Mouse (Mus musculus) midbrain, postnatal 0 days (tissue): ENCODE data around the gene Yes1. TPM values are rescaled to one million over a fixed set of nuclear protein-coding genes. Genes with fewer than 3 reads are reported as not detected.

Experiments used
- ATAC-seq: fragments of 200-750 bp; cut with Nextera tagmentation; 2 replicates; pipeline ENCODE4 v1.8.0; 2017; ENCODE audit warnings: moderate number of reproducible peaks, mild to moderate bottlenecking, moderate TSS enrichment, moderate library complexity; ENCODE audit not compliant: low FRiP score
- DNase-seq: peaks from one replicate; pipeline ENCODE4 v3.0.0-alpha.2; 2015; ENCODE audit warnings: low spot score
- H3K27ac ChIP-seq: fragments of 300-500 bp; sonication (generic); 2 replicates; pipeline ENCODE4 v1.5.1; 2014; ENCODE audit warnings: low read depth, mild to moderate bottlenecking, low read length, mixed read lengths
- H3K27me3 ChIP-seq: fragments of 300-500 bp; sonication (generic); 2 replicates; pipeline ENCODE4 v1.6.1; 2014; ENCODE audit warnings: low read length, control low read depth, mixed read lengths; ENCODE audit not compliant: insufficient read depth
- H3K36me3 ChIP-seq: fragments of 300-500 bp; sonication (generic); 2 replicates; pipeline ENCODE4 v1.6.1; 2014; ENCODE audit warnings: low read length, control low read depth, mixed read lengths; ENCODE audit not compliant: insufficient read depth
- H3K4me1 ChIP-seq: fragments of 300-500 bp; sonication (generic); 2 replicates; pipeline ENCODE4 v1.6.1; 2014; ENCODE audit warnings: mild to moderate bottlenecking, control low read depth, antibody characterized with exemption, low read length, mixed read lengths; ENCODE audit not compliant: insufficient read depth
- H3K4me2 ChIP-seq: fragments of 300-500 bp; sonication (generic); 2 replicates; pipeline ENCODE4 v1.6.1; 2014; ENCODE audit warnings: low read depth, mild to moderate bottlenecking, low read length, mixed read lengths; ENCODE audit not compliant: poor library complexity, severe bottlenecking
- H3K4me3 ChIP-seq: fragments of 300-500 bp; sonication (generic); 2 replicates; pipeline ENCODE4 v1.5.1; 2014; ENCODE audit warnings: low read depth, mild to moderate bottlenecking, low read length, moderate library complexity
- H3K9ac ChIP-seq: fragments of 300-500 bp; sonication (generic); replicated peaks from 2 replicates; pipeline ENCODE4 v1.6.1; 2014; ENCODE audit warnings: mild to moderate bottlenecking, low read length, moderate library complexity, mixed read lengths; ENCODE audit not compliant: poor library complexity, severe bottlenecking
- H3K9me3 ChIP-seq: fragments of 300-500 bp; sonication (generic); 2 replicates; pipeline ENCODE4 v1.6.1; 2016; ENCODE audit warnings: low read length, control low read depth
- CTCF ChIP-seq: IDR thresholded peaks from 2 replicates; pipeline ENCODE4 v1.5.1; 2016; ENCODE audit warnings: antibody characterized with exemption, mild to moderate bottlenecking
- WGBS: fragments of 180-500 bp; shearing (Covaris S2); extraction: QIAGEN DNeasy Blood & Tissue Kit; methylation state at CpG from one replicate; pipeline ENCODE4 v1.1.7; 2014; 5-methylcytosine and 5-hydroxymethylcytosine counted together
- polyA plus RNA-seq: library from polyadenylated mRNA; unstranded; fragments of >200 nt; fragmentation: Nextera tagmentation; extraction: Ambion mirVana; gene quantifications from 2 replicates; pipeline ENCODE4 v1.2.1, GENCODE M21; 2015
- total RNA-seq: library from RNA; depleted of rRNA; stranded (reverse); fragments of >200 nt; gene quantifications from 2 replicates; pipeline ENCODE4 v1.2.3, GENCODE M21; 2014; rRNA removed

The Yes1 gene
- total RNA-seq (20.3 and 22.8 TPM in 2 replicates), polyA plus RNA-seq (11.5 TPM in 2 replicates)

DNA sequence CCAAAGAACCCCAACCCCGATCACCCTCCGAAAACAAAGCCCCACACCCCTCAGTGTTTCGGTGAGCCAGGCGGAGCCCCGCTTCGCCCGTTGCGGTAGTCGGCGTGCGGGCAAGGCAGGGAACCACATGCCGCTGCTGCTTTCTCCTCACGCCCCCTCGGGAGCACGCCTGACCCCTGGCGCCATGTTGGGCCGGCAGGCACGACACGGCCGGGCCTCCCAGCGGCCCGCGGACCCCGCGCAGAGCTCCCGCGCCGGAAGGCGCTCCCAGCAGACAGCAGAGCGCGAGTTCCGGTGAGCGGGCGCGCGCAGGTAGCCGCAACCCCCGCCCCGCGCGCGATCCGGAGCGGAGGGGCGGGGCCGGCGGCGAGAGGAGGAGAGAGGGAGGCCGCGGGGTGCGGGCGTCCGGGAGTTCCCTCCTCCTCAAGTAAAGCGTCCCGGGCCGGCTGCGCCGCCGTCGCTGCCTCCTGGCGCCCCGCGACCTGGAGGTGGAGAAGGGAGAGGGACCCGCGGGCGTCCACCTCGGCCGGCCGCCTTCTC, at the start of gene Yes1:
TSS of gene Yes1 (plus strand) at position 371 of the 540 bp plus-strand sequence.
- Histone ChIP-seq H3K9ac (peak within 1 kb of the TSS; percentile 89), H3K36me3 (no peaks in the 10 kb centered on the region), H3K4me3 (peak within 1 kb of the TSS; percentile 97), H3K9me3 (no peaks in the 10 kb centered on the region), H3K27ac (peak within 1 kb of the TSS; percentile 90), H3K27me3 (no peaks in the 10 kb centered on the region), H3K4me1 (no peaks in the 10 kb centered on the region), H3K4me2 (peak within 1 kb of the TSS; percentile 93)
- TF ChIP-seq CTCF, result 0 out of 2 replicates have a peak, but pooled peaks have one; percentile 13
- DNase-seq, result peak; percentile 78
- 0% methylated on average over 31 of the region's 69 CpGs for WGBS
- peak; percentile 93 for ATAC-seq

DNA sequence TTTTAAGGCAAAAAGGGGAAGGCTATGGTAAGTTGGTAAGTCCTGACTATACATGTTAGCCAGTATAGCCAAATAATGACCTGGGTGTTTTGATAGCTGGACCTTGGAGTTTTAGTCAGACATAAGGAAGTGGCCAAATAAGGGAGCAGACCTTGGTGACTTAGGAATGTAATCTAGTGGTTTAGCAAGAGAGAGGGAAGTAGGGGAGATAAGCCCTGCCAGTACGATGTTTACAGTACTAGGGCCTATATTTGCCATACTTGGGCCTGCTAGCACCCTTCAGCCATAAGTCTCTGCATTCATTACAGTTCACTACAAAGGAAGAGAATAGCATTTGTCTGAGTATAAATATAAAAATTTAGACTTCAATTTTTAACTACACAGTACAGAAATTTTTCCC, 46.3 kb upstream of the Yes1 start:
- H3K9me3 ChIP-seq, result no peaks in the 10 kb centered on the region
- DNase-seq (no peak), ATAC-seq (no peak)
- H3K9ac ChIP-seq, result no peak overlapping the region
- no peaks in the 10 kb centered on the region for H3K36me3 ChIP-seq
- H3K27me3 ChIP-seq, result no peaks in the 10 kb centered on the region
- H3K27ac ChIP-seq, result no peak overlapping the region
- TF ChIP-seq CTCF, result no peak
- H3K4me3 ChIP-seq, result no peak overlapping the region
- H3K4me1 ChIP-seq, result no peaks in the 10 kb centered on the region
- no peak overlapping the region for H3K4me2 ChIP-seq
- WGBS, result 90% methylated on average over 1 of the region's 1 CpGs

DNA sequence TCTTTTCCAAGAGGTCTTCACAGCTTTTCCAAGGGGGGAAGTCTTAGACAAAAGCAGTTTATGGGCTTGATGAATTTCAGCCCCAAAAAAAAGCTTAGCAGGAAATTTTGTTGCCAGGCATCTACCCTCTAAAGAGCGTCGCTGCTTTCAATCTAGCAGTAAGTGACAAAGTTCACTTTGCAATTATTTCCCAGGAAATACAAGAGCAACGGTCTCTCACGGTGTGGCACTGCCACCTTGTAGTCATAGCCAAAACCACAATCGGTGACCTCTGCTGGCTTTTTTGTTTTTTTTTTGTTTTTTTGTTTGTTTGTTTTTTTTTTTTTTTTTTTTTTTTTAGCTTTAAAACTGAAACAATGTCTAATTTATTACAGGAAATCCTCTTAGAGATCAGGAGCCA, 39.2 kb upstream of the Yes1 start:
- H3K9ac ChIP-seq, result no peak overlapping the region
- no peaks in the 10 kb centered on the region for H3K4me1 ChIP-seq
- ATAC-seq (no peak), DNase-seq (no peak)
- 87% methylated on average over 5 of the region's 5 CpGs for WGBS
- TF ChIP-seq CTCF, result no peak; the same call in 1 of the 2 replicates
- H3K36me3 ChIP-seq, result no peaks in the 10 kb centered on the region
- no peak overlapping the region for H3K4me3 ChIP-seq
- no peak overlapping the region for H3K27ac ChIP-seq
- no peak overlapping the region for H3K4me2 ChIP-seq
- no peaks in the 10 kb centered on the region for H3K27me3 ChIP-seq
- H3K9me3 ChIP-seq, result no peaks in the 10 kb centered on the region

DNA sequence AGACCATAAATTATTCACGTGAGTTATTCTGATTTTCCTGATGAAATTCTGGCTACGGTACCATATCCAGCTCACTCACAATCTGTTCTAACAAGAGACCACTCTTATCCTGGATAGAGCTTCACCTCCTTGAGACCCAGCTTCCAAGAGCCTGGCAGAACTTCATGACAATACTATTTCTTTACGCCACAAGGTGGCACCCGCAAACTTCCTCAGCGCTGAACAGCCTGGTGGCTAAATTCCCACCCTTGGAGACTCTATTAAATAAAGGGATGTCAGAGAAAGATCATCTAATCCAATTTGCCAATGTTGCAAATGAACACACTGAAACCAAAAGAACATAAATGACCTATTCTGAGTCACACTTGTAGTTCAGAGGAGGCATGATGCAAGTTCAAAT, 22.8 kb upstream of the Yes1 start:
- Histone ChIP-seq H3K9me3 (no peaks in the 10 kb centered on the region), H3K4me1 (no peaks in the 10 kb centered on the region), H3K4me2 (no peak overlapping the region), H3K27ac (no peak overlapping the region), H3K36me3 (no peaks in the 10 kb centered on the region), H3K27me3 (no peaks in the 10 kb centered on the region), H3K4me3 (no peak overlapping the region), H3K9ac (no peak overlapping the region)
- no peak for ATAC-seq
- DNase-seq, result peak; percentile 79
- TF ChIP-seq CTCF, result peak; percentile 86
- 9% methylated on average over 5 of the region's 5 CpGs for whole genome bisulfite sequencing

DNA sequence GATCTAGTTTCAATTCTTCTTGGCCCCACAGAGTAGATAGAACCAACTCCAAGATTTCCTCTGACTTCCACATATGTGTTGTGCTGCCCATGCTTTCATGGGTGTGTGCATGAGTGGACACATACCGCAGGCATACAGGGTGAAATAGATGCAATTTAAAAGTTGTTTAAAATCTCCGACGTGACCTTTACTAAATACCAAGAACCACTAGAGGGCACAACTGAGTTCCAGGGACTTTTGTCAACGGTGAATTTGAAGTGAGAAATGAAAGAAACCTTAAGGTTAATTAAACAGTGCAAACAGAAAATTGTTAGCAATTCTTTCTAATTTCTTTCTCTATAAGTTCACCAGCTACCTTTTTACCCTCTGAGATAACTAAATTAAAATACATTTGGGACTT, 17.2 kb upstream of the Yes1 start:
- ATAC-seq, result no peak
- 26% methylated on average over 4 of the region's 4 CpGs for WGBS

DNA sequence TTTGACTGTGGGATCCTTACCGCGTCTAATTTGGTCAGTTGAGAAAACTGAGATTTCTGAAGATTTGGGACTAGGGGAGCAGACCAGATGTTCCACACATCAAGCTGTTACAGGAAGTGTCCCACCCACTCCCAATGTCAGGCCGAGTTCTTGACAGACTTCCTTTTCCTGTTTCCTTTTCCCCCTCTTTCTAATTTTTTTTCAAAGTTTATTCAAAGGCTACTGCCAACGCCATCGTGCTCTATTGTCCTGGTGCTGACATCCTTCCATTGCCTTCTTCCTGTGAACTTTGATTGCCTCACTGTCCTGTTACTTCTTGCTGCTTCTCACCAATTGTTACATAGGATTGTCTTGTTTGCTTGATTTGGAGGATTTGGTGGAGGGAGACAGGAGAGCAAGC, 16.6 kb upstream of the Yes1 start:
- 65% methylated on average over 5 of the region's 5 CpGs for WGBS
- Histone ChIP-seq H3K36me3 (no peaks in the 10 kb centered on the region), H3K4me1 (no peaks in the 10 kb centered on the region), H3K4me2 (no peak overlapping the region), H3K27ac (no peak overlapping the region), H3K4me3 (no peak overlapping the region), H3K9ac (no peak overlapping the region), H3K27me3 (no peaks in the 10 kb centered on the region), H3K9me3 (no peaks in the 10 kb centered on the region)
- DNase-seq, result no peak
- TF ChIP-seq CTCF, result no peak
- no peak for ATAC-seq

More for the DNA sequence above, 17.2 kb upstream of the Yes1 start:
- Histone ChIP-seq H3K4me2 (no peak overlapping the region), H3K36me3 (no peaks in the 10 kb centered on the region), H3K4me3 (no peak overlapping the region), H3K27ac (no peak overlapping the region), H3K27me3 (no peaks in the 10 kb centered on the region), H3K9me3 (no peaks in the 10 kb centered on the region), H3K4me1 (no peaks in the 10 kb centered on the region), H3K9ac (no peak overlapping the region)
- peak; percentile 14 for DNase-seq
- TF ChIP-seq CTCF, result peak; percentile 64
